Mouse (Mus musculus): ENCODE results near the gene Ikzf4.

Gene Ikzf4

GRCm38 (mm10) chr10:128645111-128646011 lies at the start of gene Ikzf4:
Ikzf4 (minus strand) TSS chr10:128645991.
- DNase-seq (ENCODE audit: extremely low spot score) = peak; percentile 59

GRCm38 (mm10) chr10:128695411-128695991 lies 49.7 kb upstream of the Ikzf4 start:
- no peak for DNase-seq (ENCODE audit: extremely low spot score)

GRCm38 (mm10) chr10:128674469-128675008 lies 28.7 kb upstream of the Ikzf4 start:
- DNase-seq (ENCODE audit: extremely low spot score) = peak; percentile 47

- DNase-seq (ENCODE audit: extremely low spot score) = peak; percentile 96
These were observed 28.1 kb upstream of the Ikzf4 start, which contains the start of gene Suox for GRCm38 (mm10) chr10:128673763-128674468. Suox (minus strand) TSS chr10:128674073.

GRCm38 (mm10) chr10:128671148-128671547 lies 25.4 kb upstream of the Ikzf4 start:
- DNase-seq (ENCODE audit: extremely low spot score) = no peak

- peak; percentile 72 for DNase-seq (ENCODE audit: extremely low spot score)
These were observed 23.2 kb upstream of the Ikzf4 start for GRCm38 (mm10) chr10:128668790-128669672.

GRCm38 (mm10) chr10:128665806-128666205 lies 20.0 kb upstream of the Ikzf4 start:
- no peak for DNase-seq (ENCODE audit: extremely low spot score)

GRCm38 (mm10) chr10:128665307-128665706 lies 19.5 kb upstream of the Ikzf4 start:
- no peak for DNase-seq (ENCODE audit: extremely low spot score)

- no peak for DNase-seq (ENCODE audit: extremely low spot score)
These were observed 19.0 kb upstream of the Ikzf4 start for GRCm38 (mm10) chr10:128664808-128665207.

GRCm38 (mm10) chr10:128663441-128664220 lies 17.8 kb upstream of the Ikzf4 start:
- DNase-seq (ENCODE audit: extremely low spot score) = no peak

- DNase-seq (ENCODE audit: extremely low spot score) = no peak
These were observed 16.7 kb upstream of the Ikzf4 start for GRCm38 (mm10) chr10:128662465-128662864.

GRCm38 (mm10) chr10:128659490-128659889 lies 13.7 kb upstream of the Ikzf4 start:
- no peak for DNase-seq (ENCODE audit: extremely low spot score)

- DNase-seq (ENCODE audit: extremely low spot score) = no peak
These were observed 12.1 kb upstream of the Ikzf4 start for GRCm38 (mm10) chr10:128657844-128658243.

- no peak for DNase-seq (ENCODE audit: extremely low spot score)
These were observed 10.9 kb upstream of the Ikzf4 start for GRCm38 (mm10) chr10:128656731-128657130.

- DNase-seq (ENCODE audit: extremely low spot score) = no peak
These were observed 9.5 kb upstream of the Ikzf4 start for GRCm38 (mm10) chr10:128655254-128655653.

GRCm38 (mm10) chr10:128653866-128654265 lies 8.1 kb upstream of the Ikzf4 start:
- no peak for DNase-seq (ENCODE audit: extremely low spot score)

- DNase-seq (ENCODE audit: extremely low spot score) = peak; percentile 68
These were observed 623 bp upstream of the Ikzf4 start for GRCm38 (mm10) chr10:128646139-128647089.

GRCm38 (mm10) chr10:128642749-128643148 lies 3.0 kb downstream of the Ikzf4 start:
- no peak for DNase-seq (ENCODE audit: extremely low spot score)

GRCm38 (mm10) chr10:128641871-128642270 lies 3.9 kb downstream of the Ikzf4 start:
- no peak for DNase-seq (ENCODE audit: extremely low spot score)
